In the genomic region with DNA sequence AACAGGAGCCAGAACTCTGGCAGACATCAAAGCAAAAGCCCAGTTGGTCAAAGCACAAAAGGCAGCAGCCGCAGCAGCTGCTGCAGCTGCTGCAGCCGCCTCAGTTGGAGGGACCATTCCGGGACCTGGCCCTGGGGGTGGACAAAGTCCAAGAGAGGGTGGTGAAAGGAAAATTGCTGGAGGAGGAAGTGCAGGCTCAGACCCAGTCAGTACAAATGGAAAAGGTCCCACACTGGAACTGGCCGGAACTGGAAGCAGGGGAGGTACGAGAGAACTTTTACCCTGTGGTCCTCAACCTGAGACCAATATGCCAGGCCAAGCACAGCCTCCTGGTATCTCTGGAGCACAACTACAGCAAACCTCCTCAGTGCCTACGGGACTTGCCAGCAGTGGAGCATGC, we compare ENCODE assay signal across 23 mouse cellular contexts.
DNase-seq lines count a peak whose midpoint lies in the region; ATAC-seq and TF ChIP-seq lines count a peak whose summit lies in the region.
"Had no signal": no experiment of that assay in that cellular context is flagged by ENCODE, and none has a peak within 500 bp of the region (broad histone marks: within the 10 kb centered on the region; RNA-seq: fewer than 3 reads in every experiment).

No protein-coding gene starts in this region.

- H3K4me1 ChIP-seq in liver, embryonic 16.5 days (ENCODE audit: control insufficient read depth, low read depth, low read length), result no peaks in the 10 kb centered on the region
- no peaks in the 10 kb centered on the region for H3K4me1 ChIP-seq in liver, embryonic 11.5 days (replicated peaks; ENCODE audit: control insufficient read depth, insufficient read depth, low read length)
- H3K4me1 ChIP-seq: embryonic facial prominence, embryonic 12.5 days; liver, embryonic 12.5 days had no signal

- peak; percentile 65 for DNase-seq in gastrocnemius, adult 2 months
- no peak for DNase-seq in gastrocnemius, postnatal 4 days (ENCODE audit: low spot score in 2 of 2)
- no peak for DNase-seq in liver, embryonic 11.5 days (ENCODE audit: low spot score)
- peak; percentile 41 for DNase-seq in kidney, postnatal 14 days
- no peak for DNase-seq in right cerebral cortex, postnatal 4 days
- DNase-seq in urinary bladder, postnatal 4 days (ENCODE audit: low spot score in 2 of 2), result no peak
- DNase-seq in adipocyte (ENCODE audit: low spot score), result no peak
- DNase-seq: adrenal gland, postnatal 10 days; cerebellum, postnatal 10 days; heart, adult 2 months; lung, embryonic 14.5 days; spleen, adult 18-20 months; thymus, postnatal 36 days had no signal

- peak overlapping the region; percentile 84 for H3K27ac ChIP-seq in gastrocnemius, adult 2 months
- H3K27ac ChIP-seq in liver, embryonic 16.5 days (ENCODE audit: low read length), result no peak overlapping the region
- no peak overlapping the region for H3K27ac ChIP-seq in liver, embryonic 11.5 days (ENCODE audit: low read depth, low read length)
- H3K27ac ChIP-seq: embryonic facial prominence, embryonic 12.5 days; heart, adult 2 months; hindbrain, embryonic 14.5 days; liver, embryonic 12.5 days; macrophage had no signal

- H3K36me3 ChIP-seq in liver, embryonic 16.5 days (ENCODE audit: control insufficient read depth, insufficient read depth), result peaks cover 27% of the 10 kb centered on the region
- peaks cover 30% of the 10 kb centered on the region; the same call in 1 of the 2 replicates for H3K36me3 ChIP-seq in liver, embryonic 11.5 days (ENCODE audit: control insufficient read depth, insufficient read depth, low read length)

- H3K9me3 ChIP-seq in liver, embryonic 16.5 days (replicated peaks; ENCODE audit: control insufficient read depth, low read length), result no peaks in the 10 kb centered on the region
- no peaks in the 10 kb centered on the region for H3K9me3 ChIP-seq in liver, embryonic 11.5 days (ENCODE audit: control insufficient read depth, low read length)
- H3K9me3 ChIP-seq: embryonic facial prominence, embryonic 12.5 days; liver, embryonic 12.5 days had no signal

- WGBS in liver, embryonic 16.5 days (ENCODE audit: insufficient replicate concordance), result 83% methylated on average over 6 of the region's 6 CpGs
- WGBS in liver, embryonic 11.5 days, result 85% methylated on average over 6 of the region's 6 CpGs

- intact Hi-C loops in gastrocnemius, adult 2 months (cut with DNase I), result no loop called here

- H3K4me2 ChIP-seq in liver, embryonic 16.5 days (ENCODE audit: low read depth, low read length), result no peak overlapping the region
- no peak overlapping the region for H3K4me2 ChIP-seq in liver, embryonic 11.5 days
- H3K4me2 ChIP-seq: embryonic facial prominence, embryonic 12.5 days; hindbrain, embryonic 14.5 days; liver, embryonic 12.5 days; lung, embryonic 14.5 days; midbrain, embryonic 11.5 days had no signal

- 0 out of 2 replicates have a peak, but pooled peaks have one; percentile 21 for ATAC-seq in liver, embryonic 16.5 days (ENCODE audit: low read depth)
- no peak for ATAC-seq in liver, embryonic 11.5 days (replicated peaks; ENCODE audit: low FRiP score)
- ATAC-seq: CD4-positive, CD25-positive, alpha-beta regulatory T cell, adult 4 months; forebrain, embryonic 14.5 days; liver, embryonic 12.5 days; Patski had no signal

- TF ChIP-seq CTCF in gastrocnemius, adult 2 months (IDR thresholded peaks at IDR 0.05), result no peak

- H3K27me3 ChIP-seq in liver, embryonic 16.5 days (ENCODE audit: control insufficient read depth, insufficient read depth, low read depth, low read length), result no peaks in the 10 kb centered on the region
- H3K27me3 ChIP-seq in liver, embryonic 11.5 days (replicated peaks; ENCODE audit: control insufficient read depth, insufficient read depth, low read length), result no peaks in the 10 kb centered on the region
- H3K27me3 ChIP-seq: embryonic facial prominence, embryonic 12.5 days; liver, embryonic 12.5 days; Patski had no signal

- peak overlapping the region; percentile 52 for H3K4me3 ChIP-seq in gastrocnemius, adult 2 months
- H3K4me3 ChIP-seq in liver, embryonic 16.5 days (ENCODE audit: low read depth, low read length), result no peak overlapping the region
- no peak overlapping the region for H3K4me3 ChIP-seq in liver, embryonic 11.5 days (ENCODE audit: low read depth, low read length)
- H3K4me3 ChIP-seq: embryonic facial prominence, embryonic 12.5 days; erythroblast, embryonic 14.5 days; heart, adult 2 months; liver, embryonic 12.5 days had no signal

- no peak overlapping the region for H3K9ac ChIP-seq in liver, embryonic 16.5 days (ENCODE audit: low read depth, low read length)
- H3K9ac ChIP-seq in liver, embryonic 11.5 days (ENCODE audit: low read depth, low read length), result no peak overlapping the region
- H3K9ac ChIP-seq: embryonic facial prominence, embryonic 12.5 days; hindbrain, embryonic 14.5 days; liver, embryonic 12.5 days; lung, embryonic 14.5 days had no signal

Comparison
In these comparisons a context has a peak if more than half of its experiments do, and no peak if none do; other contexts are left out.
1. DNase-seq: peak in gastrocnemius, adult 2 months (single experiment) and kidney, postnatal 14 days (single experiment); none in gastrocnemius, postnatal 4 days (0 of 2), liver, embryonic 11.5 days (single experiment), right cerebral cortex, postnatal 4 days (single experiment), urinary bladder, postnatal 4 days (0 of 2) and adipocyte (single experiment).